Mouse (Mus musculus) frontal cortex, postnatal 36 days (tissue): ENCODE measurements at regions not wholly inside any gene's neighbourhood (a gene's known extent, or its start where the extent isn't known, plus 50 kb on each side); places are given as distances from the start of the nearest gene placed in this dataset.

Experiments
- DNase-seq, 2 experiments: peaks; one replicate each; pipeline ENCODE4 v3.0.0; 2022; ENCODE audit warnings: low spot score in 2 of 2

- DNase-seq, result no peak
These were observed 73.4 kb downstream of the Tm4sf1 start for GRCm38 (mm10) chr3:57228400-57228799.

- DNase-seq, result no peak
These were observed 78.0 kb downstream of the Tm4sf1 start for GRCm38 (mm10) chr3:57223773-57224172.

GRCm38 (mm10) chr3:57222318-57222914 is 79.4 kb downstream of the Tm4sf1 start:
- no peak for DNase-seq

GRCm38 (mm10) chr3:57218431-57218830 is 83.4 kb downstream of the Tm4sf1 start:
- DNase-seq, result no peak

GRCm38 (mm10) chr3:57204066-57204723 is 97.6 kb downstream of the Tm4sf1 start:
- peak; percentile 17 to 75 for DNase-seq

GRCm38 (mm10) chr3:57203418-57203817 is 98.4 kb downstream of the Tm4sf1 start:
- no peak for DNase-seq

- DNase-seq, result no peak
These were observed 120.2 kb downstream of the Tm4sf1 start for GRCm38 (mm10) chr3:57181587-57181986.

- DNase-seq, result no peak
These were observed 148.4 kb downstream of the Tm4sf1 start for GRCm38 (mm10) chr3:57153177-57153948.

GRCm38 (mm10) chr3:57149156-57149555 is 152.6 kb downstream of the Tm4sf1 start:
- no peak for DNase-seq

GRCm38 (mm10) chr3:57136847-57137246 is 164.9 kb downstream of the Tm4sf1 start:
- DNase-seq, result no peak

GRCm38 (mm10) chr3:57128606-57129005 is 173.2 kb downstream of the Tm4sf1 start:
- DNase-seq, result no peak

- DNase-seq, result no peak
These were observed 175.8 kb downstream of the Tm4sf1 start for GRCm38 (mm10) chr3:57125792-57126485.

GRCm38 (mm10) chr3:57118016-57118415 is 183.8 kb downstream of the Tm4sf1 start:
- no peak for DNase-seq

GRCm38 (mm10) chr3:57102254-57102653 is 199.5 kb downstream of the Tm4sf1 start:
- DNase-seq, result peak in 1 of 2 experiments; percentile 27

- DNase-seq, result peak in 1 of 2 experiments; percentile 24
These were observed 201.3 kb downstream of the Tm4sf1 start for GRCm38 (mm10) chr3:57100515-57100914.

- no peak for DNase-seq
These were observed 206.9 kb downstream of the Tm4sf1 start for GRCm38 (mm10) chr3:57094936-57095335.

GRCm38 (mm10) chr3:57093201-57093940 is 208.4 kb downstream of the Tm4sf1 start:
- DNase-seq, result no peak

- peak in 1 of 2 experiments; percentile 4 for DNase-seq
These were observed 227.3 kb downstream of the Tm4sf1 start for GRCm38 (mm10) chr3:57074516-57074915.

- no peak for DNase-seq
These were observed 227.8 kb downstream of the Tm4sf1 start for GRCm38 (mm10) chr3:57073962-57074506.

- DNase-seq, result no peak
These were observed 268.8 kb downstream of the Tm4sf1 start for GRCm38 (mm10) chr3:57033021-57033420.

- no peak for DNase-seq
These were observed 283.6 kb downstream of the Tm4sf1 start for GRCm38 (mm10) chr3:57018171-57018570.
